Mouse (Mus musculus): ENCODE results near the gene Smpd2. TPM values are rescaled to one million over a fixed set of nuclear protein-coding genes. Genes with fewer than 3 reads are reported as not detected.

The Smpd2 gene
- total and polyA plus RNA-seq, 2 experiments from 2014 or later: 72.4 to 105 TPM

GRCm38 (mm10) chr10:41535991-41536390, 45.8 kb upstream of the Smpd2 start:
- TF ChIP-seq EP300 (IDR thresholded peaks at IDR 0.05; ENCODE audit: low read depth) (no peak), CTCF (IDR thresholded peaks at IDR 0.05; ENCODE audit: low read depth) (no peak)
- H3K4me2 ChIP-seq (ENCODE audit: low read depth, low read length): no peak overlapping the region
- peaks cover 50% of the 10 kb centered on the region for H3K36me3 ChIP-seq (replicated peaks; ENCODE audit: control insufficient read depth, insufficient read depth, low read length)
- no peak overlapping the region for H3K27ac ChIP-seq (ENCODE audit: low read depth)
- WGBS: 86% methylated on average over 2 of the region's 2 CpGs
- H3K4me1 ChIP-seq (ENCODE audit: control insufficient read depth, insufficient read depth): no peaks in the 10 kb centered on the region
- no peak for DNase-seq (ENCODE audit: low spot score)
- ATAC-seq (ENCODE audit: insufficient read depth, low read depth): no peak
- H3K9ac ChIP-seq (replicated peaks; ENCODE audit: low read depth, low read length): no peak overlapping the region
- no peaks in the 10 kb centered on the region for H3K9me3 ChIP-seq (replicated peaks; ENCODE audit: control insufficient read depth, low read length)
- no peaks in the 10 kb centered on the region for H3K27me3 ChIP-seq (ENCODE audit: control insufficient read depth, insufficient read depth, low read length)
- H3K4me3 ChIP-seq (ENCODE audit: low read depth, low read length): no peak overlapping the region

- WGBS: 82% methylated on average over 5 of the region's 5 CpGs
- Histone ChIP-seq H3K36me3 (replicated peaks; ENCODE audit: control insufficient read depth, insufficient read depth, low read length) (peaks cover 65% of the 10 kb centered on the region), H3K4me3 (ENCODE audit: low read depth, low read length) (no peak overlapping the region), H3K4me1 (ENCODE audit: control insufficient read depth, insufficient read depth) (no peaks in the 10 kb centered on the region), H3K27ac (ENCODE audit: low read depth) (no peak overlapping the region), H3K9ac (replicated peaks; ENCODE audit: low read depth, low read length) (no peak overlapping the region), H3K9me3 (replicated peaks; ENCODE audit: control insufficient read depth, low read length) (no peaks in the 10 kb centered on the region), H3K27me3 (ENCODE audit: control insufficient read depth, insufficient read depth, low read length) (no peaks in the 10 kb centered on the region), H3K4me2 (ENCODE audit: low read depth, low read length) (no peak overlapping the region)
- TF ChIP-seq EP300 (IDR thresholded peaks at IDR 0.05; ENCODE audit: low read depth) (no peak), CTCF (IDR thresholded peaks at IDR 0.05; ENCODE audit: low read depth) (no peak)
- ATAC-seq (ENCODE audit: insufficient read depth, low read depth): no peak
- no peak for DNase-seq (ENCODE audit: low spot score)
Observed at GRCm38 (mm10) chr10:41529972-41530371, 39.8 kb upstream of the Smpd2 start.

DNA sequence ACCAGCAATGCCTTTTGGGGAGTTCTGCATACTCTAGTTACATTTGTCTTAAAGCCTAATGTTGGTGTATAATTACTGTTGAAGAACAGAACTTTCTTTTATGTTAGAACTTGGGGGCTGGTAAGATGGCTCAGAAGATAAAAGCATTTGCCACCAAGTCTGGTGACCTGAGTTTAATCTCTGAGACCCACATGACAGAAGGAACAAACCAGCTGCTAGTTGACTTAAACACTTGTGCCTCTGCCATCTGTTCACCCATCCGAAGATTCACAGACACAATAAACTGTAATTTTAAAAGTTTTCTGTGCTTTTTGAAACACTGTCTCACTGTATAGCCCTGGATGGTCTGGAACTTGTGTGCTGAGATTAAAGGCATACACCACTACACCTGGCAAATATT, 35.5 kb upstream of the Smpd2 start:
- ATAC-seq (ENCODE audit: insufficient read depth, low read depth) (no peak), DNase-seq (ENCODE audit: low spot score) (no peak)
- H3K36me3 ChIP-seq (replicated peaks; ENCODE audit: control insufficient read depth, insufficient read depth, low read length): peaks cover 40% of the 10 kb centered on the region
- no peak overlapping the region for H3K9ac ChIP-seq (replicated peaks; ENCODE audit: low read depth, low read length)
- TF ChIP-seq CTCF (IDR thresholded peaks at IDR 0.05; ENCODE audit: low read depth) (no peak), EP300 (IDR thresholded peaks at IDR 0.05; ENCODE audit: low read depth) (no peak)
- peaks cover 8% of the 10 kb centered on the region; the same call in 1 of the 2 replicates for H3K4me1 ChIP-seq (ENCODE audit: control insufficient read depth, insufficient read depth)
- no peaks in the 10 kb centered on the region for H3K27me3 ChIP-seq (ENCODE audit: control insufficient read depth, insufficient read depth, low read length)
- H3K27ac ChIP-seq (ENCODE audit: low read depth): no peak overlapping the region
- H3K4me3 ChIP-seq (ENCODE audit: low read depth, low read length): no peak overlapping the region
- no peaks in the 10 kb centered on the region for H3K9me3 ChIP-seq (replicated peaks; ENCODE audit: control insufficient read depth, low read length)
- H3K4me2 ChIP-seq (ENCODE audit: low read depth, low read length): no peak overlapping the region
- 75% methylated on average over 1 of the region's 1 CpGs for WGBS

- no peak overlapping the region for H3K9ac ChIP-seq (replicated peaks; ENCODE audit: low read depth, low read length)
- 78% methylated on average over 3 of the region's 3 CpGs for WGBS
- H3K36me3 ChIP-seq (replicated peaks; ENCODE audit: control insufficient read depth, insufficient read depth, low read length): peaks cover 22% of the 10 kb centered on the region
Observed at GRCm38 (mm10) chr10:41523386-41523785, 33.2 kb upstream of the Smpd2 start.

DNA sequence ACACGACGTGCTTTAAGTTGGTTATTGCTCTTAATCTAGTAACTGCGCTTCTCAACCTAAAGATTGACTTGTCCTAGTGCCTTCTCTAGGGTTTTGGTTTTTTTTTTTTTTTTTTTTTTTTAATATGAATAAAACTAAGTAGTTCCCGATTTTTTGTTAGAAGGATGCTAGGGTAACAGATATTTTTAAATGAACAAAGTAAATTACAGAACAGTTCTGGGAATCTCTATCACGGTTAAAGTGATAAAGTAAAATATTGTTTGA, 30.2 kb upstream of the Smpd2 start:
- WGBS: 2% methylated on average over 5 of the region's 5 CpGs
- peak overlapping the region; percentile 76 for H3K4me2 ChIP-seq (ENCODE audit: low read depth, low read length)
- no peak for TF ChIP-seq EP300 (IDR thresholded peaks at IDR 0.05; ENCODE audit: low read depth)
- TF ChIP-seq CTCF (IDR thresholded peaks at IDR 0.05; ENCODE audit: low read depth): no peak
- peak overlapping the region; percentile 92 for H3K4me3 ChIP-seq (ENCODE audit: low read depth, low read length)
- peak overlapping the region; percentile 93 for H3K9ac ChIP-seq (replicated peaks; ENCODE audit: low read depth, low read length)
- H3K9me3 ChIP-seq (replicated peaks; ENCODE audit: control insufficient read depth, low read length): no peaks in the 10 kb centered on the region
- DNase-seq (ENCODE audit: low spot score) (no peak), ATAC-seq (ENCODE audit: insufficient read depth, low read depth) (no peak)
- H3K27me3 ChIP-seq (ENCODE audit: control insufficient read depth, insufficient read depth, low read length): no peaks in the 10 kb centered on the region
- peaks cover 10% of the 10 kb centered on the region; the same call in 1 of the 2 replicates for H3K4me1 ChIP-seq (ENCODE audit: control insufficient read depth, insufficient read depth)
- H3K36me3 ChIP-seq (replicated peaks; ENCODE audit: control insufficient read depth, insufficient read depth, low read length): peaks cover 11% of the 10 kb centered on the region
- H3K27ac ChIP-seq (ENCODE audit: low read depth): peak overlapping the region; percentile 97

More at GRCm38 (mm10) chr10:41523386-41523785, 33.2 kb upstream of the Smpd2 start:
- Histone ChIP-seq H3K9me3 (replicated peaks; ENCODE audit: control insufficient read depth, low read length) (no peaks in the 10 kb centered on the region), H3K4me3 (ENCODE audit: low read depth, low read length) (no peak overlapping the region), H3K27ac (ENCODE audit: low read depth) (no peak overlapping the region), H3K4me1 (ENCODE audit: control insufficient read depth, insufficient read depth) (peaks cover 8% of the 10 kb centered on the region; the same call in 1 of the 2 replicates), H3K4me2 (ENCODE audit: low read depth, low read length) (no peak overlapping the region), H3K27me3 (ENCODE audit: control insufficient read depth, insufficient read depth, low read length) (no peaks in the 10 kb centered on the region)
- ATAC-seq (ENCODE audit: insufficient read depth, low read depth) (no peak), DNase-seq (ENCODE audit: low spot score) (no peak)
- TF ChIP-seq CTCF (IDR thresholded peaks at IDR 0.05; ENCODE audit: low read depth) (no peak), EP300 (IDR thresholded peaks at IDR 0.05; ENCODE audit: low read depth) (no peak)

DNA sequence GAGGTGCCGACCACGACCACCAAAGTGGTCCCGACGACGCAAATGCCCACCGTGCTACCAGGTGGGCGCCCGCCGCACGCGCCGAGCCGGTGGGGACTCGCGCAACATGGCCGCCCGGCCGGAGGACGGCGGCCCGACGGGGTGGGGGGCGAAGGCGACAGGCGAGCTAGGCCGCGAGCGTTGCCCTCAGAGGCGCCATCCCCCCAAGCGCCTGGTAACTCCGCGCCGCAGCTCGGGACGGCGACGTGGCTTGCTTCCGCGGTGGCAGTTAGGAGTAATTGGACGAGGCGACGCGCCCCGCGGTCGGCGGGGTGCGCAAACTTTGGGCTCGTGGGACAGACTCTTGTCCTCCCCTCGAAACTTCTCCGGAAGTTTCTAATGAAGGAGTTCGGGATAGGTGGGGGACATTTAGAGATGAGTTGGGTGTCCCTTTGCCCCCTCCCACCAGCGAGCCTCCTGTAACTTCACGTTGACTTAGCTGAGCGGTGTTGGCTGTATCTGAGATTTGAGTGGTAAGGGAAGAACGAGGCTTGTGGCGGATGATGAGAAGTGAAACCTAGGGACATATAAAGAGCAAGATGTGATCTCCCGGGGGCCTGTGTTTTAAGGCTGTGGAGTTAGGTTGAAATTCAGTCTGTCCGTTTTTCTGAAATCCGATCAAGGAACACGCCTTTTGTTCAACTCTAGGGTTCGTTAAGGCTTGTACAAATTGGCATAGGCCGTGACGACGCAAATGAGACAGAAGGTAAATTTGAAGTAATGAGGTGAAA, 29.7 kb upstream of the Smpd2 start:
- peaks cover 15% of the 10 kb centered on the region; the same call in 1 of the 2 replicates for H3K4me1 ChIP-seq (ENCODE audit: control insufficient read depth, insufficient read depth)
- peak overlapping the region; percentile 93 for H3K9ac ChIP-seq (replicated peaks; ENCODE audit: low read depth, low read length)
- under 1% methylated on average over 64 of the region's 65 CpGs for WGBS
- TF ChIP-seq CTCF (IDR thresholded peaks at IDR 0.05; ENCODE audit: low read depth) (no peak), EP300 (IDR thresholded peaks at IDR 0.05; ENCODE audit: low read depth) (no peak)
- H3K4me3 ChIP-seq (ENCODE audit: low read depth, low read length): peak overlapping the region; percentile 92
- peak overlapping the region; percentile 97 for H3K27ac ChIP-seq (ENCODE audit: low read depth)
- no peaks in the 10 kb centered on the region for H3K27me3 ChIP-seq (ENCODE audit: control insufficient read depth, insufficient read depth, low read length)
- H3K9me3 ChIP-seq (replicated peaks; ENCODE audit: control insufficient read depth, low read length): no peaks in the 10 kb centered on the region
- DNase-seq (ENCODE audit: low spot score) (peak; percentile 42), ATAC-seq (ENCODE audit: insufficient read depth, low read depth) (peak; percentile 38)
- peak overlapping the region; percentile 76 for H3K4me2 ChIP-seq (ENCODE audit: low read depth, low read length)
- peaks cover 7% of the 10 kb centered on the region for H3K36me3 ChIP-seq (replicated peaks; ENCODE audit: control insufficient read depth, insufficient read depth, low read length)
